Mouse (Mus musculus) sigmoid colon, adult 10 weeks (tissue): Measurements from ENCODE around the gene Usp36. TPM values are rescaled to one million over a fixed set of nuclear protein-coding genes. Genes with fewer than 3 reads are reported as not detected.

ENCODE experiments used
- polyA plus RNA-seq: library from polyadenylated mRNA; stranded (reverse); fragments of 350-450 nt; fragmentation: Illumina TruSeq; extraction: RNeasy Lipid Tissue Mini Kit (QIAGEN cat#74804); gene quantifications from one replicate; pipeline ENCODE4 v1.2.3, GENCODE M21; 2014; ENCODE audit warnings: low read depth, low replicate concordance

The Usp36 gene
- polyA plus RNA-seq: 3.2 TPM

GRCm38 (mm10) chr11:118289999-118290889 lies at the start of gene Usp36:
Gene Usp36 (minus strand): TSS chr11:118290244.

GRCm38 (mm10) chr11:118248150-118249011 lies 41.7 kb downstream of the Usp36 start, which contains the start of gene Cyth1:
Gene Cyth1 (minus strand): TSS chr11:118248592.

Other genes starting within 250 kb of the Usp36 start
- gene Dnah17, start 159.6 kb downstream of the Usp36 start, polyA plus RNA-seq: not detected
- gene Cyth1, start 41.7 kb downstream of the Usp36 start, polyA plus RNA-seq: 73.8 TPM
- 0.22 TPM for gene Cep295nl, start 52.3 kb upstream of the Usp36 start, polyA plus RNA-seq
- gene Timp2, start 65.5 kb upstream of the Usp36 start, polyA plus RNA-seq: 70.9 TPM
- gene Lgals3bp, start 111.8 kb upstream of the Usp36 start, polyA plus RNA-seq: 24.8 TPM
- gene Cant1, start 128.8 kb upstream of the Usp36 start, polyA plus RNA-seq: 20.1 TPM
- gene C1qtnf1, start 138.0 kb upstream of the Usp36 start, polyA plus RNA-seq: 1.9 TPM
- 2.9 TPM for gene Engase, start 186.6 kb upstream of the Usp36 start, polyA plus RNA-seq